Mouse (Mus musculus): ENCODE data around the gene Plagl1. TPM values are rescaled to one million over a fixed set of nuclear protein-coding genes. Genes with fewer than 3 reads are reported as not detected.

Plagl1 gene
- total RNA-seq, 1 experiment: 13.4 TPM

GRCm38 (mm10) chr10:13102360-13102759 lies 42.1 kb downstream of the Plagl1 start:
- H3K27ac ChIP-seq (ENCODE audit: insufficient read depth, low read depth, low read length, poor library complexity, severe bottlenecking): no peak overlapping the region
- in situ Hi-C loops (cut with MboI; ENCODE audit: low sequenced_read_pairs in 2 of 2, unreplicated experiment in 2 of 2): no loop called here
- no peak overlapping the region for H3K4me3 ChIP-seq (ENCODE audit: insufficient read depth in 1 of 2, low read depth in 1 of 2, low read length in 2 of 2, poor library complexity in 1 of 2, severe bottlenecking in 1 of 2)
- H3K4me1 ChIP-seq (ENCODE audit: control insufficient read depth in 2 of 2, insufficient read depth in 2 of 2, low read length in 2 of 2, poor library complexity in 1 of 2): no peaks in the 10 kb centered on the region; a peak in 1 of 4 replicates
- no peaks in the 10 kb centered on the region for H3K9me3 ChIP-seq (ENCODE audit: control insufficient read depth, insufficient read depth, low read depth, low read length)
- no peaks in the 10 kb centered on the region for H3K36me3 ChIP-seq (ENCODE audit: control insufficient read depth, insufficient read depth, low read length, poor library complexity, severe bottlenecking)
- TF ChIP-seq HCFC1 (IDR thresholded peaks at IDR 0.05; ENCODE audit: borderline replicate concordance, insufficient read depth, low read length) (no peak), ZNF384 (IDR thresholded peaks at IDR 0.05; ENCODE audit: low read depth, low read length) (no peak), CHD2 (IDR thresholded peaks at IDR 0.05; ENCODE audit: low read depth, low read length) (no peak), MAFK (IDR thresholded peaks at IDR 0.05; ENCODE audit: insufficient read depth, low read depth, low read length) (0 out of 2 replicates have a peak, but pooled peaks have one; percentile 30), ZC3H11A (IDR thresholded peaks at IDR 0.05; ENCODE audit: borderline replicate concordance, low read depth, low read length) (no peak)
- H3K9ac ChIP-seq (ENCODE audit: insufficient read depth, low read depth, low read length, poor library complexity, severe bottlenecking): no peak overlapping the region
- DNase-seq (ENCODE audit: low read depth, low spot score): no peak

- no peak for DNase-seq (ENCODE audit: low read depth, low spot score)
- Histone ChIP-seq H3K9me3 (ENCODE audit: control insufficient read depth, insufficient read depth, low read depth, low read length) (no peaks in the 10 kb centered on the region), H3K27ac (ENCODE audit: insufficient read depth, low read depth, low read length, poor library complexity, severe bottlenecking) (no peak overlapping the region), H3K4me3 (ENCODE audit: insufficient read depth in 1 of 2, low read depth in 1 of 2, low read length in 2 of 2, poor library complexity in 1 of 2, severe bottlenecking in 1 of 2) (no peak overlapping the region), H3K4me1 (ENCODE audit: control insufficient read depth in 2 of 2, insufficient read depth in 2 of 2, low read length in 2 of 2, poor library complexity in 1 of 2) (peaks cover 5 to 6% of the 10 kb centered on the region in 2 experiments; a peak in 3 of 4 replicates), H3K9ac (ENCODE audit: insufficient read depth, low read depth, low read length, poor library complexity, severe bottlenecking) (no peak overlapping the region), H3K36me3 (ENCODE audit: control insufficient read depth, insufficient read depth, low read length, poor library complexity, severe bottlenecking) (no peaks in the 10 kb centered on the region)
- in situ Hi-C loops (cut with MboI; ENCODE audit: low sequenced_read_pairs in 2 of 2, unreplicated experiment in 2 of 2): no loop called here
- TF ChIP-seq CHD2 (IDR thresholded peaks at IDR 0.05; ENCODE audit: low read depth, low read length): no peak
- TF ChIP-seq HCFC1 (IDR thresholded peaks at IDR 0.05; ENCODE audit: borderline replicate concordance, insufficient read depth, low read length): no peak
- TF ChIP-seq ZC3H11A (IDR thresholded peaks at IDR 0.05; ENCODE audit: borderline replicate concordance, low read depth, low read length): no peak
- TF ChIP-seq ZNF384 (IDR thresholded peaks at IDR 0.05; ENCODE audit: low read depth, low read length): no peak
- TF ChIP-seq MAFK (IDR thresholded peaks at IDR 0.05; ENCODE audit: insufficient read depth, low read depth, low read length): no peak
Measured at GRCm38 (mm10) chr10:13103838-13104237, 43.5 kb downstream of the Plagl1 start.

GRCm38 (mm10) chr10:13106909-13107624 lies 46.8 kb downstream of the Plagl1 start:
- Histone ChIP-seq H3K27ac (ENCODE audit: insufficient read depth, low read depth, low read length, poor library complexity, severe bottlenecking) (no peak overlapping the region), H3K4me1 (ENCODE audit: control insufficient read depth in 2 of 2, insufficient read depth in 2 of 2, low read length in 2 of 2, poor library complexity in 1 of 2) (peaks cover 6 to 9% of the 10 kb centered on the region in 2 experiments), H3K9me3 (ENCODE audit: control insufficient read depth, insufficient read depth, low read depth, low read length) (no peaks in the 10 kb centered on the region), H3K36me3 (ENCODE audit: control insufficient read depth, insufficient read depth, low read length, poor library complexity, severe bottlenecking) (no peaks in the 10 kb centered on the region), H3K9ac (ENCODE audit: insufficient read depth, low read depth, low read length, poor library complexity, severe bottlenecking) (no peak overlapping the region), H3K4me3 (ENCODE audit: insufficient read depth in 1 of 2, low read depth in 1 of 2, low read length in 2 of 2, poor library complexity in 1 of 2, severe bottlenecking in 1 of 2) (no peak overlapping the region)
- in situ Hi-C loops (cut with MboI; ENCODE audit: low sequenced_read_pairs in 2 of 2, unreplicated experiment in 2 of 2): no loop called here
- TF ChIP-seq HCFC1 (IDR thresholded peaks at IDR 0.05; ENCODE audit: borderline replicate concordance, insufficient read depth, low read length): no peak
- no peak for TF ChIP-seq ZNF384 (IDR thresholded peaks at IDR 0.05; ENCODE audit: low read depth, low read length)
- no peak for TF ChIP-seq ZC3H11A (IDR thresholded peaks at IDR 0.05; ENCODE audit: borderline replicate concordance, low read depth, low read length)
- TF ChIP-seq MAFK (IDR thresholded peaks at IDR 0.05; ENCODE audit: insufficient read depth, low read depth, low read length): no peak
- TF ChIP-seq CHD2 (IDR thresholded peaks at IDR 0.05; ENCODE audit: low read depth, low read length): no peak
- DNase-seq (ENCODE audit: low read depth, low spot score): no peak

- 0 out of 2 replicates have a peak, but pooled peaks have one; percentile 27 for TF ChIP-seq CHD2 (IDR thresholded peaks at IDR 0.05; ENCODE audit: low read depth, low read length)
- TF ChIP-seq ZNF384 (IDR thresholded peaks at IDR 0.05; ENCODE audit: low read depth, low read length): no peak
- Histone ChIP-seq H3K4me1 (ENCODE audit: control insufficient read depth in 2 of 2, insufficient read depth in 2 of 2, low read length in 2 of 2, poor library complexity in 1 of 2) (peaks cover 6 to 9% of the 10 kb centered on the region in 2 experiments), H3K4me3 (ENCODE audit: insufficient read depth in 1 of 2, low read depth in 1 of 2, low read length in 2 of 2, poor library complexity in 1 of 2, severe bottlenecking in 1 of 2) (no peak overlapping the region), H3K36me3 (ENCODE audit: control insufficient read depth, insufficient read depth, low read length, poor library complexity, severe bottlenecking) (no peaks in the 10 kb centered on the region), H3K9me3 (ENCODE audit: control insufficient read depth, insufficient read depth, low read depth, low read length) (no peaks in the 10 kb centered on the region), H3K9ac (ENCODE audit: insufficient read depth, low read depth, low read length, poor library complexity, severe bottlenecking) (no peak overlapping the region), H3K27ac (ENCODE audit: insufficient read depth, low read depth, low read length, poor library complexity, severe bottlenecking) (no peak overlapping the region)
- in situ Hi-C loops (cut with MboI; ENCODE audit: low sequenced_read_pairs in 2 of 2, unreplicated experiment in 2 of 2): no loop called here
- DNase-seq (ENCODE audit: low read depth, low spot score): peak; percentile 90
Measured at GRCm38 (mm10) chr10:13108021-13108548, 47.8 kb downstream of the Plagl1 start.

All from ES-E14 (cell line).